Mouse (Mus musculus) right cerebral cortex, postnatal 25 days (tissue): ENCODE measurements at regions not wholly inside any gene's neighbourhood (a gene's known extent, or its start where the extent isn't known, plus 50 kb on each side); places are given as distances from the start of the nearest gene placed in this dataset.
A peak's percentile ranks its signal among the peaks of the same experiment; 100 is the strongest.
"Not testable (repeated sequence)": the region's sequence is repeated elsewhere in the genome, so short reads cannot be mapped to it uniquely, and the experiment has no call there.

Experiments
- DNase-seq: peaks from one replicate; pipeline ENCODE4 v3.0.0; 2022

DNA sequence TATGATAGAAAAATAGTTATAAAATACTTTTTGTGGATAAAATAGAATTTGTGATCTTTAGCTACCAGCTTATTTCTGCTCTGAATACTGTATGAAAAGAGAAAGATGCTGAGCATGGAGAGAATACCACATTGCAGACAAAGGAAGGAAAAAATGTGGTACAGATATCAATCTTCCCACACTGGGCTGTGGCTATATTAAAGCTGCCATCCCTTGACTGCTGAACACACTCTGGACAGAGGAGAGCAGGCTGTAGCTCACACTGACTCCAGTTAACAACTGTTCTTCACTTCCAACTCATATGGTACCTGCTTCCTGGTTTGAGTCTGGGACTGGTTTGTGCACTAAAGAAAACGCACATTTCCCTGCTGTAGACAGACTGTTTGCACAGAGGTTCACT is 76.7 kb upstream of the Try4 start:
- DNase-seq: no peak

- no peak for DNase-seq
Observed at GRCm38 (mm10) chr6:41218415-41218814, 83.7 kb upstream of the Try4 start.

- no peak for DNase-seq
Observed at GRCm38 (mm10) chr6:41215857-41216256, 86.2 kb upstream of the Try4 start.

- DNase-seq: no peak
Observed at GRCm38 (mm10) chr6:41205864-41206263, 96.2 kb upstream of the Try4 start.

DNA sequence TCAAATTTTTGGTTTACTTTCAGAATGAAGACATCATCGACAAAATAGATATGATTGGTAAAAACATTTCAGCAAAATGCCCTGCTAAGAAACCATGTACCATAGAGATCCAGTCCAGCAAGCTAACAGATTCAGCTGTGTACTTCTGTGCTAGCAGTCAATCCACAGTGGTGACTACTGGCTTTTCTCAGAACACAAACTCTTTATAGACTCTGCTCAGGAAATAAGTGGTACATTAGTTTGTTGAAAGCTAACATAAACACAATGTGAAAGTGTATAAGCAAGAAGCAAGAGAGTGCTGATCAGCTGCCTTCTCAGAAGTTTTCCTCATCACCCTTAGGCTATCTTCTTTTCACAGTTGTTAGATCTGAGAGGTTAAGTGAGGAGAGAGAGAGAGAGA is 99.2 kb upstream of the Try4 start:
- no peak for DNase-seq

- DNase-seq: no peak
Observed at GRCm38 (mm10) chr6:41202302-41202701, 99.8 kb upstream of the Try4 start.

DNA sequence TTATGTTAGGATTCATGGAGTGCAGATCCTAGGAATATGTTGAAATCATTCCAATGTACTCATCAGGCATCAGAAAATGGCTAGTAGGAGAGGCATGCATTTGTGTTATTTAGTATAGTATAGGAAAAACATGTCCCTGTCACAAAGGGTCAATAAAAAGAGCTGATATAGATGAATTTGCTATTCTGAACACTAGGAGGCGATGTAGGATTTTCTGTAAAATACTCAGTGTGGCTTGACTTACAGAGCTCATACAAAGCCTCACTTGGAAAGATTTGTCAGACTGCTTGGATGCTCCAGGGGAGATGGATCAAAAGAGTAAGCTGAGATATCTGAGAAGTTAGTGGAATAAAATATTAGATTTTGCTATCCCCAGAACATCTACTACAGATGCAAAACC is 107.6 kb upstream of the Try4 start:
- DNase-seq: no peak

DNA sequence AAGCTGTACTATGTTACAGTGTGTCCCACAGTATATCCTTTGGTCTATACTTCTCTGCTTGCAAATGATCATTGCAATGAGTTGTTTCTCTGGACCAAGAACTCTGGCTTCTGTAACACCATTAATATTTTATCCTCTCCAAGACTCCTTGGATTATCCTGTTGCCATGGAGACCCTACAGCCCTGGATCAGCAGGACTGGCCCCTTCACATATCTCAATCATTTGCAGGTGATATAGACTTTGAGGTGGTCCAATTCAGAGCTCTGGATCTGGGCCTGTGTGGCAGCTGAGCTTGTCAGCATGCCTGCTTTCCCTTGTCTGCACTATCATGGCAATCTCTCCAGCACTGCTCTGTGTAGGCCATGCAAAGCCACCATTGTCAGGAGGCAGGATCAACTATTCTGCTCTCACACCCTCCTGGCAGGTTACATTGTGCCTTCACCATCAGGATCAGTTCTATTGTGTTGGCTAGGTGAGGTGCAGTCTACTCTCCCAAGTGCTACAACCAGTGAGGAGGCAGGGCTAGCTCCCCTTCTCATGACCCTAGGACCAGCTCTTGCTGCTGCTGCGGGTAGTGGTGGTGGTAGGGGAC is 110.2 kb upstream of the Try4 start:
- no peak for DNase-seq

DNA sequence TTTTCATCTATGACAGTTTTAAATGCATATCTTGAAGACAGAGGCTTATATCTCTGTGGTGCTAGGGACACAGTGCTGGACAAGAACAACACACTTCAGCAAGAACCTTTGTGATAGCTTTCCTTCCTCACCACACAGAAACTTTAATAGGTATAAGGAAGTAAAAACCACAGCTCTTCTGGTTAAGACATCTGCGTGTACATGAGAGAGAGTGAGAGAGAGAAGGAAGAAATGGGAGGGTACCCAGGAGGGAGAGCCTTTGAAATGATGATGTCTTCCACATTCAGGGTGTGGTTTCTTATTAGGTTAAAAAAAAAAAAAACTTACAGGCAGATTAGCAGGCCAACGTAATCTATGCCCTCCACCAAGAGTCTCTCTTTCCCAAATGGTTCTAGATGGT is 113.2 kb upstream of the Try4 start:
- DNase-seq: no peak

DNA sequence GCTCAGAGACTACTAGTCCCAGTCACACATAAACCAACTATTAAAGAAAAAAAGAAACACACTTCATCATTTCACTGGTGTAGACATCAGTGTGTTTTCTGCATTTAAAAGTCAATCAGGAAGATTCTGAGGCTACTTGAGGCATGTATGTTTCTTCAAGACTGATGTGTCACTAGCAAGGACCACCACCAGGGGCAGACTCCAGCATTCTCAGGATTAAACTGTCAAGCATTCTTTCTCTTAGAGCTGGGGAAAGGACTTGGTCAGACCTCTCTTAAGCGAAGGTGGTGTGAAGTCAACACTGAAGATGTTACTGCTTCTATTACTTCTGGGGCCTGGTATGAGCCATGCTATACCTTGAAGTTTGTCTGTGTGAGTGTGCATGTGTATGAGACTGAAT is 114.1 kb upstream of the Try4 start:
- DNase-seq: no peak

- DNase-seq: no peak
Observed at GRCm38 (mm10) chr6:41178896-41179295, 123.2 kb upstream of the Try4 start.

GRCm38 (mm10) chr6:41178019-41178418 is 124.0 kb upstream of the Try4 start:
- no peak for DNase-seq

DNA sequence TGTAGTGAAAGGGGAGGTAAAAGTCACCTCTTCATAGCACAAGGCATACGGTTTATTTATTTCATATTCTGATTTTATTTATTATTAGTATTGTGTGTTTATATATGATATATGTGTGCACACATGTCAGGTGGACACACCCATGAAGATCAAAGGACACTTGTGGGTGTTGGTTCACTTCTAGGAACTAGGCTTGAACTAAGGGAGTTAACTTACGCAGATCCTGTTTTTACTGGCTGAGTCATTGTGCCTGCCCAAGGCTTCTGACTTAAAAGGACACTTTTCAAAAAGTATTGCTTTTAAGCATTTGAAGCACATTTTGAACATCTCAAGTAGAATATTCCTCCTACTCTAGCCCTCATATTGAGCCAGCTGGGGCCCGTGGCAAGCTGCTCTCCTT is 124.9 kb upstream of the Try4 start:
- no peak for DNase-seq

- no peak for DNase-seq
Observed at GRCm38 (mm10) chr6:41176034-41176433, 126.0 kb upstream of the Try4 start.

GRCm38 (mm10) chr6:41163491-41163890 is 128.2 kb upstream of the 2210010C04Rik start:
- no peak for DNase-seq

DNA sequence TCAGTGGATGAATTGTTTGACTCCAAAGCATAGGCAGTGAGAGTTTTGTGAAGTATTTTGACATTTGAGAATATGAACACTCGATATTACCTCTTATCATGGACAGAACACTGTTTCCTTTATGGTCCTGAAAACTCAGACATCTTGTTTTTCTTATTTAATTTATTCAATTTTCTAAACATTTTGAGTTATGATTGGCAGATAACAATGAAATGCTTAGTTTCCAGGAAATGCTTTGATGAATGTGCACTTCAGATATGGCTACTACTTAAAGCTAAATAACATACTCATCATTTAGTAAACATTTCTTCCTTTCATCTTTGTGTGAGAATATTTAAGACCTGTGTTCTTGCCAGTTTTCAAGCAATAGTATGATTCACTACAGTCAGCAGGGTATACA is 126.4 kb upstream of the 2210010C04Rik start:
- DNase-seq: no peak

DNA sequence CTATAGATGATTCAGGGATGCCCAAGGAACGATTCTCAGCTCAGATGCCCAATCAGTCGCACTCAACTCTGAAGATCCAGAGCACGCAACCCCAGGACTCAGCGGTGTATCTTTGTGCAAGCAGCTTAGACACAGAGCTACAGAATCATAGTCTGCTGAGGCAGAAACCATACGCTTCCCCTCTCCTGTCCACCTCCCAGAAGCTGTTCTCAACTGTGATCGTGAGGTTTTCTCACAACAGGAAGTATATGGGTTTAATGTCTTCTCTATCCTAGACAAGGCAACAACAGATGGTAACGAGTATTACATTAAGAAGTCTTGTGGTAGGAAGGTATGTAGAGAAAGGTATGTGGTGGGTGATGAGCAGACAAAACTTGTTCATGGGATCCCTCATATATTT is 116.8 kb upstream of the 2210010C04Rik start:
- DNase-seq: no peak

DNA sequence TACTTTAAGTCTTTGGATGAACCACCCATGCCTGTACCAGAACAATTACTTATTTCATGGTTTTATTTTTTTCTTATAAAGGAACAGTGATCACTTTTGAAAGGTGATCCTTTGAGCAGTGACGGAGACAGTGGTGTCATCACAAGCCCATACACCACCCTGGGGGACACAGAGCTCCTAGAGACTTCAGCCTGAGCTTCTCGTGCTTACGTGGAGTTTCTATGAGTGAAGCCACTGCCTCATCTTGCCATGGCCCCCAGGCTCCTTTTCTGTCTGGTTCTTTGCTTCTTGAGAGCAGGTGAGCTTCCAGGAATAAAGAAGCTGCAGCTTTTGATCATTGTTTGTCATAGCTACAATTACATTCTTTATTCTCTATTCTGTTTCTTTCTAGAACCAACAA is 116.2 kb upstream of the 2210010C04Rik start:
- DNase-seq: no peak

DNA sequence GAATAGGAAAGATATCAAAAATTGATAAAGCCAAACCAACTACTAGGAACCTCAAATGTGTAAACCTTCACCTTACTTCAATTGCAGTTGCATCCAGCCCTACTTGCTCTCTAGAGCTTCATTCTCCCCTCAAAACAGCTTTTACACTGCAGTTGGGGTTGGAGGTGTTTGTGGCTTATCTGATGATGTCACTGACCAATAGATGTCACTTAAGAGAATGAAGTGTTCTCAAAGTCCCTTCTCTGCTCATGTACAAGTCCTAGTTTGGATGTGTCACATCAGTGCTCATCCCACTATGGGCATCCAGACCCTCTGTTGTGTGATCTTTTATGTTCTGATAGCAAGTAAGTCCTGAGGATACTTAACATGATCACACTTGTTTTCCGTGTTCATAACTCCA is 105.6 kb upstream of the 2210010C04Rik start:
- DNase-seq: no peak

- DNase-seq: not testable (repeated sequence)
Observed at GRCm38 (mm10) chr6:41137401-41137777, 102.1 kb upstream of the 2210010C04Rik start.

DNA sequence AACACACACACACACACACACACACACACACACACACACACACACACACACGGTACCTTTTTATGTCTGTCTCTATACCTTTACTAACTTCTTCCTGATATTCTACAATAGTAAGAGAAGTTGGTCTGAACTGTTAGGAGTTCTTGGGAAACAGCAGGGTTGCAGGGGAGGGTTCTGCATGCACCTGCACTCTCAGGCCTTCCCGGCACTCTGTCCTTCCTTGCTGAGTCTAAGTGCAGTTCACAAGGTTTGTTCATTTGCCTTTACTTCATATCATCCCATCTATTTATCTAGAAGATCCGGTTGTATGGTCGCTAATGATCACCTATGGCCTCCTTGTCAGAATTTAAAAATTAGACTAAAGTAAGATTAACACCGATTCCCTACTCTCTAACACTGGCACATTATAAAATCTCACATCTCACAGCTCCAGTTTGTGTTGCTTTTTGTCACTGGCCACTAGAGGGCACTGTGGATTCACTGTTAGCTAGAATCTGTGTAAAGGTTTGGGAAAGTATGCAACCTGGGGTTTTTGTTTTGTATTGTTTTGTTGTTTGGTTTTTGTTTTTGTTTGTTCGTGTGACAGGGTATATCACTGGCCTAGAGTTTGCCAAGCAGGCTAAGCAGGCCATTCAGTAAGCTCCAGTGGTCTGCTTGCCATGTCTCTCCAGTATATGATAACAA is 101.5 kb upstream of the 2210010C04Rik start:
- DNase-seq: peak; percentile 42

DNA sequence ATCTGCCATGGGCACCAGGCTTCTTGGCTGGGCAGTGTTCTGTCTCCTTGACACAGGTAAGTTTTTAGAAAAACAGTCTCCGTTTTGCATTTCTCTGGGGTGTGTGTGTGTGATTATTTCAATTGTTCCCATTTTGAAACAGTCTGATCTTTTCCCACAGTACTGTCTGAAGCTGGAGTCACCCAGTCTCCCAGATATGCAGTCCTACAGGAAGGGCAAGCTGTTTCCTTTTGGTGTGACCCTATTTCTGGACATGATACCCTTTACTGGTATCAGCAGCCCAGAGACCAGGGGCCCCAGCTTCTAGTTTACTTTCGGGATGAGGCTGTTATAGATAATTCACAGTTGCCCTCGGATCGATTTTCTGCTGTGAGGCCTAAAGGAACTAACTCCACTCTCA is 99.9 kb upstream of the 2210010C04Rik start:
- no peak for DNase-seq

- DNase-seq: no peak
Observed at GRCm38 (mm10) chr6:41129906-41130305, 94.6 kb upstream of the 2210010C04Rik start.

- no peak for DNase-seq
Observed at GRCm38 (mm10) chr6:41127816-41128215, 92.5 kb upstream of the 2210010C04Rik start.

DNA sequence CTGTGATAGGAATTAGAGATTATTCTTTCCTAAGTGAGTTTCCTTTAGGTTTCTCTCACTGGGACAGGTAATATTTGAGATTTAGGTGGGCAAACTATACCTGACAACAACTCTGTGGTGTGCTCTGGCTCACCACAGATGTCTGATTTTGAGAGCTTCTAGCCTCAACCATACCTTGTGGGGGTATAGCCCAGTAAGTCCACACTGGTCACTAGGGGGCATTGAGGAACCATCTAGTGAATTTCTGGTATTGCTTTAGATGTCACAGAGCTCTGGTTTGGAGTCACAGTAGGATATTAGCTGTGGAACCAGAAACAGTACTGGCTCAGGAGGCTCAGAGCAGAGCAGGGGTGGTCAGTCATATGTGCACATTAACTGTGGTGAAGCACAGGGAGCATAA is 91.5 kb upstream of the 2210010C04Rik start:
- DNase-seq: no peak
